Mouse (Mus musculus) ES-CJ7 (cell line): ENCODE measurements around the gene Ifngr2.
"Not testable (repeated sequence)": the region's sequence is repeated elsewhere in the genome, so short reads cannot be mapped to it uniquely, and the experiment has no call there.

Source experiments
- DNase-seq: peaks from one replicate; pipeline ENCODE4 v3.0.0; 2011; ENCODE audit warnings: low read depth, low spot score

Ifngr2 gene

DNA sequence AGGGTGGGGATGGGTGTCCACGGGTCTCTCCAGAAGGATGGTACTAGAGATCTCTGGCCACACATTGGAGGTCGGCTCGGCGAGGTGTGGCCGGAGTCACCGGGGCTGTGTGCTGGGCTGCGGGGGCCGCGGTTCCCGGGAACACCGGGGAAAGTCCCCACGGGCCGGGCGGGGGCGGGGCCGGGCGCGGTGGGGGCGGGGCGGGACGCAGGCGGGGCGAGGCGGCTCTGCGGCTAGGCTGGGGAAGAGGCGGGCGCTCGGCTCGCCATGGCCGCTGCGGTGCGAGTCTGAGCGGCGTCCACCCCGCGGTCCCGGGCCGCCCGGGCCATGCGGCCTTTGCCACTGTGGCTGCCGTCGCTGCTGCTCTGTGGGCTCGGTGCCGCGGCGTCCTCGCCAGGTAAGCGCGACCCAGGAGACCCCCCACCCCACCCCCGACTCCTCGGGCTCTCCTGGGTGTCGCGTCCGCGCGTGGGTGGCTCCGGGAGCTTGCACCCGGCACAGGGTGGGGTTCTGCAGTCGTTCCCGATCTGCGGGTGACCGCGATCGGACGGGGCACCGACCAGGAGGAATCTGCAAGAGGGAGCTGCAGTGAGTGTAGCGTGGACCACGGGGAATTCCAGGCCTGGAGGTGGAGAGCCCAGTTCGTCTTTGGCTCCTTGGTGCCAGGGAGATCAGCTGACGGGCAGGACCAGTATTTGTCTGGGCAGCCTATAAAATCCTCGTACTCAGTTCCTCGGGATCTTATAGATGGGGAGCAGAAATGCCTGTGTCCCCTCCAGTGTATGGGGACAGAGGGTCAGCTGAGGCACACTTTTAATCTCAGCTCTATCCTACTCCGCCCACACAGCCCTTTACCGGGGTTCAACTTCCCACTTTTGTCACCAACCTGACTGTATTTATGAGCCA is at the start of gene Ifngr2:
TSS of gene Ifngr2 (plus strand) at position 237 of the 906 bp plus-strand sequence.
- no peak for DNase-seq

DNA sequence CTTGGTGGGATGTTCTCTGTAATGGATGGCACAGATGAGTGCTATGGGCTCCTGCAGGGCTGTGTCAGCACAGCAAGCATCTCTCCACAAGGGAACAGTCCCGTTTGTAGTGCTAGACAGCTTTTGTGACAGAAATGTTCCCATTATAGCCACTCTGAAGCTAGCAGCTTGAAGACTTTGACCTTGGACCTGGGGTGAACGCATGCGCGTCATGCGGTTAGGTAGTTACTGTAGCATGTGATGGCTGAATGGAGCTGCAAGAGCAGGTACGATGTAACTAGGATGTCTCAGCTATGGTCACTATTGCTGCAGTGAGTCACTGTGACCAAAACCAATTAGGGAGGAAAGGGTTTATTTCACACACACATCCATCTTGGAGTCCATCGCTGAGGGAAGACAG is 48.8 kb upstream of the Ifngr2 start:
- no peak for DNase-seq

DNA sequence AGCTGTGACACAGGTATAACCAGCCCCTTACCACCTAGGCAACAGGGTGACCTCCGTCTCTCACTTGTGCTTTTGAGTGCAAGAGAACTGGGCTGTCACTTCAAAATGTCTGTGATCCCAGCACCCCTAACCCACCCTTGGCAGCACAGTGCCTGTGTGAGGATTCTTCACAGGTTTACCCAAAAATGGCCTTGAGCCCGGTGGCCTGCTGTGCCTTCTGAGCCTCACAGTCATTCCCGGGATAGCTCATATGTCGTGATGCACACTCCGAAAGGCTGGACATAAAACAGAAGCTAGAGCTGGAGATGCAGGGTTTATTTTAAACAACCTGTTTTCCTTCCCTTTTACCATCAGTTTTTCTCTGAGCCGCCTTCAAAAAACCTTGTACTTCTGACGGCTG is 42.2 kb upstream of the Ifngr2 start:
- DNase-seq: no peak

DNA sequence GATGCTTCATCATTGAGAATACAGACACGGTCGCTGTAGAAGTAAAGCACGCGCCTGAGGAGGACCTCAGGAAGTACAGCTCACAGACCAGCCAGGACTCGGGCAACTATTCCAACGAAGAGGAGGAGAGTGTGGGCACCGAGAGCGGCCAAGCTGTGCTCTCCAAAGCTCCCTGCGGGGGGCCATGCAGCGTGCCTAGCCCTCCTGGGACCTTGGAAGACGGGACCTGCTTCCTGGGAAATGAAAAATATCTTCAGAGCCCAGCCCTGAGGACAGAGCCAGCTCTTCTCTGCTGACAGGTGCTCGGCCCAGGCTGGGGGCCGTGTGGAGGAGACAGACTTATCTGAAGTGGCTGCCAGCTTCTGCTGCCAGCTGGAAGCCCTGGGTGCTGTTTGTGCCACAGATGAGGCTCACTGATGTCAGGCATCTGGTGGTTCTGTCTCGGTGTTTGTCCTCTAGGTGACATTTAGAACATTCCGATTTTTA is 41.7 kb upstream of the Ifngr2 start:
- DNase-seq: no peak

DNA sequence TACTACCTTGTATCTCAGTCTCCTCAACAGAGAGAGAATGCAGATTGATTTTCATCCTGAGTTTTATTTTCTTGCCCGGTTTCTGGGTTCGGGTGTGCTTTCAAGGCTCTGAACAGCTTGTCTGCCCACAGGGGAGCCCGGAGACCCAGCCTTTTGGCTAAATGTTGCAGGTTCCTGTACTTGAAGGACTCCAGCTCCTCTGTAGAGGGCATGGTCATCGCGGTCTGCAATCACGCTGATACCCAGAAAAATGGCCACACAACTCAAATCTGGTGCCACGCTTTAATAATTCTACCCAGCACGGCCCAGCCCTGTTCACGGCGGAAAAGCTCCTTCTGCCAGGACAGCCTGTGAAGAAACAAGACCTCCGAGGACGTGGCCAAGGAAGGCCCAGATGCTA is 40.5 kb upstream of the Ifngr2 start:
- no peak for DNase-seq

DNA sequence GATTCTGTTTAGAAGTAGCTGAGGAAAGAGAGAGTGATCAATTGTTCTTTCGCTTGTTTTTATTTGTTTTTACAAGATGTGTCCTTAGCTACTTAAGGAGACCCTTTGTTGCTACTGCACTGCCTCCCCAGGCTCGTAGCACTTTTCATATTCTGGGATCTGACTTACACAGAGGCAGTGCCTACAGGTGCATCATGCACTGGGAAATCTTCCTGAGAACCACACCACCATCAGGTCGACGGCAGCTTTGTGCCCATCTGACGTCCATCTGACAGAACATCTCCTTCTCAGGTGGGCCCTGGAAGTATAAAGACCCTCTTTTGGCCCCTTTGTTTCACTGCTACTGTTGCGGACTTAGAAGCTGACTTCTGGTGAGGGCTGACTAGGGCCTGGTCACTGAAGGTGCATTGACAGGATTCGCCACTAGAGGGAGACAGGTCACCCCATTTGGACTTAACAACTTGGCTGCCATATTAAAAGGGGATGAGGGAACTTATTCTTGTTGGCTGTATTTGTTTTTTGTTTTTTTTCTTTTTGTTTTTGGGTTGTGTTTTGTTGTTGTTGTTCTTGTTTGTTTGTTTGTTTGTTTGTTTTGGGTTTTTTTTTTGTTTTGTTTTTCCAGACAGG is 34.6 kb upstream of the Ifngr2 start:
- DNase-seq: peak; percentile 78

DNA sequence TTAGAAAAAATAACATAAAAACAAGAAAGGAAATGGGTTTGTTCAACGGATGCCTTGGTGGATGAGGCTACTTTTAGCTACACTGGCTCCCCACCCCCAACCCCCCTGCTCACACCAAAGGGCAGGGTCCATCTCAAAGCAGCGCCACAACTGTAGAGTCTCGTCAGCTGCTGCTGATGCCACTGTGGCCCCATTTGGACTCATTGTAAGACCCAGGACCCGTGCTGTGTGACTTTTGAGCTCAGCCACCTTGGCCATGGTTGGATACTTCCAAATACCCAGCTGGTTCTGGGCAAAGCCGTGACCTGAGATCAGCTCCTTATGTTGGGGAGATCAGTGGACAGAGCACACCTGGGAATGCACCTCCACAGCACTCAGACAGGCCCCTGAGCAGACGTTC is 33.8 kb upstream of the Ifngr2 start:
- no peak for DNase-seq

DNA sequence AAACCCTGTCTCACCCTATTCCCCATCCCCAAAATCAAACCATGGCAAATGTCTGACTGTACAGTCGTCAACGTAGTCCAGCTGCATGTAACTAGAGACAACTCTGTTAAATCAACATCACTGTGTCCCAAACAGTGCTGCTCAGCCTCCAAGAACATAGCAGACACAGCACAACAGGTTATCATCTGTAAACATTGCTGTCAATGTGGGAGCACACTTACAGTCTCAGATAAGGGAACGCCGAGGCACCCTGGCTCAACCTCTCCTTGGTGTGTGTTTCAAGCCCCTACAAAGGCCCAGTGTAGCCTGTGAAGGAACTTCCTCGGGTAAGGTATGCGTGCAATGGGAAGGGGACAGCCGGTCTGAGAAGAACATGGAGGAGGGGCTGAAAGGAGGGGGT is 29.9 kb upstream of the Ifngr2 start:
- no peak for DNase-seq

DNA sequence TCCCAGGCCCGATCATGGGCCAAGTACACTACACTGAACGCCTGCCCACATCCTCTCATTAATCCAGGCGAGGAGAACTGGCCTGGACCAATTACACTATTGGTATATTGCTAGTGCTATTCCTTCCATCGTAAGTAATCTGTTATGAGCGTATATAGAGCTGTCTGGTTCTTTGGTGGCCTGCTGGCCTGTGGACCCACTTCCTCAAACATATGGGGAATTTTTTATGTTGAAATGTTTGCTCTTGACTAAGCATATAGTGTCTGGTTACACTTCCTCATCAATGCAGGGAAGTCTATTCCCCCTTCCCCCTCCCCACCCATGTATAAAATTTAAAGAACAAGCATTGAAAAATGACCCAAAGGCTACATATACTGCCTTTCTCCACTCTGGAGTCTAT is 24.8 kb upstream of the Ifngr2 start:
- no peak for DNase-seq

DNA sequence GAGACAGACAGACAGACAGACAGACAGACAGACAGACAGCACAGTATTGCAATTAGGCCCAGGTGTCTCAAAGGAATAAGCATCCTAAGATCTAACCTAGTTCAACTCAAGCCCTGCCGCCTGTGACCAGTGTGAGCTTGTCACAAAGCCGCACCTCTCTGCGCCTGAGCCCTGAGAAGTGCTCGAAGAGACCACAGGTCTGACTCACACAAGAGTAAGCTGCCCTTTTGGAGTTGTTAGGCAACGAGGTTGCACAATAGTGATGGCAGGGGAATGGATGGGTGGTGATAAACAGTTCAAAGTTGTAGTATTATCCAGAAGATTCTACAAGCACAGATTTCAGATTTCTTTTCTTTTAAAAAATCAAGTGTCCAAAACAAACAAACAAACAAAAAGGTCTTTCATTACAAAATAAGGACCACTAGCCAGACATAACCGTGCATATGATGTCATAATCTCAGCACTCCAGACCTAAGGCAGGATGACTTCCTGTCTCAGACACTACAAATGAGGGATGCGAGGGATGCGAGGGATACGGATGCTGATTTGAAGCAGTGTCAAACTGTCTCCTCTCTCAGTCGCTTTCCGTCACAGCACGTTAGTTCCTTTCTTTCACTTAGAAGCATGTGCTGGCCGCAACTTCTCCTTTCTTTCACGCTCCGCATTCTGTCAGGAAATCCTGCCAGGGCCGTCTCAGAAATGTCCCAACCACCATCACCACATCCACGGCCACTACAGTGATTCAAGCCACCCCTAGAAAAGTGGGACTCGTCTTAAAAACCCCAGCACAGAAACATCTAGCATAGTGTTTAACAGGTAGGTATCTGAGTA is 24.2 kb upstream of the Ifngr2 start:
- DNase-seq: no peak

DNA sequence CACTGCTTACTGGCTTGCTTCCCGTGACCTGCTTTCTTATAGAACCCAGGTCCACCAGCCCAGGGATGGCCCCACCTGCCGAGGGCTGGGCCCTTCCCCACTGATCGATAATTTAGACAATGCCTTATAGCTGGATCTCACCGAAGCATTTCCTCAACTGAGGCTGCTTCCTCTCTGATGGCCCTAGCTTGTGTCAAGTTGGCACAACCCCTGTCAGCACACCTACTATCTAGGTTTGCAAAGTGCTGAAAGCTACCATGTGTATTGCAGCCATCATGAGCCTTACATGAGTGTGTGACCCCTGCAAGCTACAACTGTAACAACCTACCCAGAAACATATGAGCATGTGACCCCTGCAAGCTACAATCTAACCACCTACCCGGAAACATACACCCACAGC is 22.7 kb upstream of the Ifngr2 start:
- DNase-seq: no peak

DNA sequence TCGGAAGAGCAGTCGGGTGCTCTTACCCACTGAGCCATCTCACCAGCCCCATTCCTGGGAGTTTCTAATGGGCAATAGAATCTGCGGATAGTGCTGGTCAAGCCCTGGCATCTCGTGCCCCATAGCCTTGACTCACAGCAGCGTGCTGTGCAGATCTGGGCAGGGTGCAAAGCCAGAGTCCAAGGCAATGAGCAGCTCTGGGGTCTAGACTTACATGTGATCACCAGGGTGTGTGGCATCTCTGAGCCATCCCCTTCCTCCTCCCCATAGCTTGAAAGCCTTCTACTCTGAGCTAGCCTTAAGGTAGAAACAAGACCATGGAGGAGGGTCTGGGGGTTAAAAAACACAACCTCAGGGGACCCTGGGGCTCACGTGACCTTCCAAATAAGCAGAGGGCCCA is 20.6 kb upstream of the Ifngr2 start:
- DNase-seq: no peak

DNA sequence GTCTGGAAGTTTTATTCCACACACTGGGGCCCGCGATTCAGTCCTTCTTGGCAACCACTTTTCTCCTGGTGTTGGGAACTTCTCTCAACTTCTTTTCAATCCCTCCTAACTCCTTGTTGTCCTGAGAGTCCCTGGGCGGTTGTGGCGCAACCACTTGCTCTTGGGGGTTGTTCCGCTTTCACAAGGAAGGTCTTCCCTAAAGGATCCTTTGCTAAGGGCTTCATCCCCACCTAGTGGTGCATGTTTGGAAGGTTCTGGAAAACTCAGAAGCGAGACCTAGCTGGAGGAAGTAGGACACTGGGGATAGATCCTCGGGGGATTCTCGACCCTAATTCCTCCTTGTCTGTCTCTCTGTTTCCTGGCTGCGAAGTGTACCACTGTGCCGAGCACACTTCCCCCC is 19.8 kb upstream of the Ifngr2 start:
- DNase-seq: peak; percentile 63

DNA sequence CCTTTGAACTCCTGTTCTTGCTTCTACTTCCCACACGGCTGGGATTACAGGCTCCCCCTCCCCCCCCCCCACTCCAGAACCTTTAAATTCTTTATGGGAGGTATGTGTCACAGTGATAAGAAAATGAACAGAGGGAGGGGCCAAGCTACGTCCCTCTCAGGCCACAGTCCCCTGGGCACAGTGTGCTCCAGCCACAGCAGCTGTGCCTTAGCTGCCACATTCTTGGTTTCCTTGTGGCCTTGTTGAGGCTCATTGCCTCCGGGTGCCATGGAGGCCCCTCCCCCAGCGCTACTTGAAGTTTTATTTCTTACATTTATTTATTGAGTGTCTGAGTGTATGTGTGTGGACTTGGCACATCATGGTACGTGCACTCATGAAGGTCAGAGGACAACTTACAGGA is 19.4 kb upstream of the Ifngr2 start:
- no peak for DNase-seq

DNA sequence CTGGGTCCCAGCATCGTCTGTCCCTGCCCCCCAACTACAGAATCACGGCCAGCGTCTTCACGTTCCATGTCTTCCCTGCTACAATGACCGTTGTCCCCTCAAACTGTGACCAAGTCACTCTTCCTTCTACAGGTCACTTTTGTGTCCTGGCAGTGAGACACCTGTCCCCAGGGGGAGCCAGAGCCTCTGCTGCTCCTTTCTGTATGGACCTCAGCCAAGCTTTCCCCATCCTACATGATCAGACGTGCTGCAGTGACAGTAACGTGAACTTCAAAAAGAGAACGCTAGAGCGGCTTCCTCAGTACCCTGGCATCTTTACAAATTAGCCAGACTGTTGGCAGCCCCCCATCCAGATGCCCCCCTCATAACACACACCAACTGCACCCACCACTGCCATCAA is 18.3 kb upstream of the Ifngr2 start:
- no peak for DNase-seq

DNA sequence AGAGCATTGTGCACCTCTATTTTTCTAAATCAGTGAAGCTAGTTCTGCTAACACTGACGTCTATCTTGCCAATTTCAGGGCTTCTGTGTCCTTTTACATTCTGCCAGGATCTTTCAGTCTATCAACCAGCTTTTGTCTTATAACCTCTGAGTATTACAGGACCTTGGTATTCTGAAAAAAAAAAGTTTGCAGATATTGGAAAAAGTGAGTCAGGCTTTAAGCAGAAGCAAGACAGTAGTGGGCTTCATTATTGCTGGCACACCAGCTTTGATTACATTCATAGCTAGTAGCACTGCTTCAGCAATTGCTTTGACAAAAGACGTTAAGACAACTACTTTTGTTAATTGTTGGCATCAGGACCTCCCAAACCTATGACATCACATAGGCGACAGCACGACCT is 16.0 kb upstream of the Ifngr2 start:
- DNase-seq: not testable (repeated sequence)

DNA sequence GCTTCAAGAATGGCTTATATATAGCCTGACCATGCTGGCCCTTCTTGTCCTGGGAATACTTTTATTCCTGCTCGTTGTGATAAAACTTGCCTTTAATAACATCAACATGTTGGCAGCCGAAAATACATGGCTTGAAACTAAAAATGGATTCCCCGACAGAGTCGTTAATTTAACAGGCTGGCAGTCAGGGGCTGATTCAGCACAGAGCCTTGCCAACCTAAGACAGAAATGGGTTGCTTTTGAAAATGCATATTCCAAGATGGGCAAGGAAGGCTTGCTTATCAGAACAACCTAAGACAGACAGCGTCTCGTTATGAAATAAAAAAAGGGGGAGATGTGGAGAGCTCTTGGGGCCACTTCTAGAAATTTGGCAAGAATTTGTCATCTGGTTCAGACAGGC is 15.0 kb upstream of the Ifngr2 start:
- DNase-seq: no peak

DNA sequence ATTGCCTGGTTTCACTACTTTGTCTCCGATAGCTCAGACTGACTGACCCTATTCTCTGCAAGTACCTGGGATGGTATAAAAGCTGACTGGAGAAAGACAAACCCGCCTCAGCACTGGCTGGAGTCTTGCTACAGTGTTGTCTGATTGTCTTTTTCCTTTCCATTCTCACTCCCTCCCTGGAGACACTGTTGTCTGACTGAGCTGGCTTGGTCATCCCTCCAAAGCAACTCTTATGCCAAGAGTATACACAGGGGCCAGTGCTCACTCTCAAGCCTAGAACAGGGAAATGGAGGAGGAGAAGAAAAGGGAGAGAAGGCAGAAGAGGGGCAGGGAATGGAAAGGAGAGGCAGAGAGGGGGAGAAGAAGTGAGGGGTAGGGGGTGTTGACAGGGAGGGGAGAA is 14.4 kb upstream of the Ifngr2 start:
- DNase-seq: no peak

DNA sequence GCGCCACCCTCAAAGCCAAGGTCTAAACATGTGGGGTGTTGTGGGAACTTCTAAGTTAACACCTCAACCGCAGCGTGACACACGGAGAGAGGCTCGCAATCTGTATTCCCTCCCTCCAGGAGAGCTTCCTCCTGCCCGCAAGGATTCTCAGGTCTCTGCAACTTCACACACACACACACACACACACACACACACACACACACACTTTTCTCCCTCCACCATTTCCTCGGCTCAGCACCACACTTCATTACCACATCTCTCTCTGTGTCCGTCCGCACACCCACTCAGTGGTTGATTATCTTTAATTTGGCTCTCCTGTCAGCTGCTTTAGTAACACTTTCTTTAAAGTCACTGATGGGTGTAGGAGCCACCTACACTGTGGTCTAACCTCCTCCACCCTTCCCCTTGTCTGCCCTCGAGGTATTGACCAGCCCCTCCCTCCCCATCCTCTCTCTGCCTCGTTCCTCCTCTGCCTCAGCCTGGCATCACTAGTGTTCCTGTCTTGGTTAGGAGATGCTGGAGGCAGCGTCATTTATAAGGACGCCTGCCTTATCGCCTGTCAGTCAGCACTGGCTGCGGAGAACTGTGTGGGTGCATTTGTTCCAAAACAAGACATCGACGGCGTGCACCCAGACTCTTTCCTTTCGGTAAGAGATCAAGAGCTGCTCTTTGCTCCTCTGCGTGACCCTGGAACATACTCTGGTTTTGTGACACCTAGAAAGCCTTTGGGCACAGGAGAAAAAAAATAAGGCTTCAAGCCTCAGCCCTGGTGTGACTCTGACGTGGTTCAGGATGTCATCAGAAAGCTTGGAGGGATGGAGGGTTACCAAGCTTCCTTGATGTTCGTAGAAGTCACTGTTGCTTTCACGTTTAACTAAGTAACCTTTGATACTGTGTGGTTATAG is 13.5 kb upstream of the Ifngr2 start:
- DNase-seq: no peak

DNA sequence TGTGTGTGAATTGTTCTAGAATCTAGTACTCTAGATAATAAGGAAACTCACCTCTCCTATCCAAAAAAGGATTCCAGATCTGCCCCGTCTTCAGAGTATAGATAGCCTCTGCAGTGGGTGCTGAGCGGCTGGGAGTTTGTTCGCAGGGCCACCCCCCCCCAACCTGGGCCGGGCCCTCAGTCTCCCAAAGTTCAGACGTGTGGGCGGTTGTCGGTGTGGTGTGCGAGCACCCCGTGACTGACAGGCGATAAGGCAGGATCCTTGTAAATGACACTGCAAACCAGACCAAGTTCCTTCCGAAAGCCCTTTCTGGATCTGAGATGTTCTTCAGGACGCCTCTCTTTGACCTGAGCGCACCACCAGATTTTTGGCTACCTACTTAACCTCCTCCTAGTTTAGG is 12.4 kb upstream of the Ifngr2 start:
- peak; percentile 70 for DNase-seq

DNA sequence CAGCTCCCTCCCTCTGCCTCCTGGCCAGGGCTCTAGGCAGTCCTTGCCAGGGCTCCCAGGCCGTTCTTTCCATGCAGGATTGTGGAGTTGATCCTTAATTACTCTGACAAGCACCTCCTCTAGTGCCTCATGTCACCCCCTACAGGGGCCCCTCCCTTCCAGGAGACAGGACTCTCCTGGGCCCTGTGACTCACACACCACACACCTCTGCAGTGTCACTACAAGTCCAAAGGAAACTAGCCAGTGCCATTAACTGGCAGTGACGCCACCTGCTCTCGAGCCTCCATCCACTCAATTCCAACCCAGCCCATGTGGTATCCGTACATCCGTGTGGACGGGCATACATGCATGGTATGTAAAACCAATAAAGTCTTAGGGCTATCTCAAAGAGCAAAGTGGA is 12.0 kb upstream of the Ifngr2 start:
- no peak for DNase-seq
